Mouse (Mus musculus) hindbrain, embryonic 10.5 days (tissue): ENCODE results near the gene Nlrp9a. TPM values are rescaled to one million over a fixed set of nuclear protein-coding genes. Genes with fewer than 3 reads are reported as not detected.
"Not testable (repeated sequence)": the region's sequence is repeated elsewhere in the genome, so short reads cannot be mapped to it uniquely, and the experiment has no call there.

Experiments used
- DNase-seq: peaks from one replicate; pipeline ENCODE4 v3.0.0-alpha.2; 2017; ENCODE audit warnings: low spot score
- H3K27ac ChIP-seq: fragments of 300-500 bp; sonication (generic); 2 replicates; pipeline ENCODE4 v1.5.1; 2016; ENCODE audit warnings: mild to moderate bottlenecking, moderate library complexity
- H3K27me3 ChIP-seq: fragments of 300-500 bp; sonication (generic); 2 replicates; pipeline ENCODE4 v1.6.1; 2016; ENCODE audit warnings: mild to moderate bottlenecking; ENCODE audit not compliant: poor library complexity, insufficient read depth, severe bottlenecking
- H3K36me3 ChIP-seq: fragments of 300-500 bp; sonication (generic); 2 replicates; pipeline ENCODE4 v1.6.1; 2016; ENCODE audit warnings: mild to moderate bottlenecking, moderate library complexity
- H3K4me1 ChIP-seq: fragments of 300-500 bp; sonication (generic); replicated peaks from 2 replicates; pipeline ENCODE4 v1.6.1; 2016; ENCODE audit warnings: mild to moderate bottlenecking
- H3K4me3 ChIP-seq: fragments of 300-500 bp; sonication (generic); 2 replicates; pipeline ENCODE4 v1.5.1; 2016; ENCODE audit warnings: mild to moderate bottlenecking, moderate library complexity
- H3K9me3 ChIP-seq: fragments of 300-500 bp; sonication (generic); 2 replicates; pipeline ENCODE4 v1.6.1; 2016; ENCODE audit warnings: mild to moderate bottlenecking, moderate library complexity
- WGBS: fragments of 180-500 bp; shearing (Covaris S2); methylation state at CpG from one replicate; pipeline ENCODE4 v1.1.7; 2016; 5-methylcytosine and 5-hydroxymethylcytosine counted together
- polyA plus RNA-seq: library from polyadenylated mRNA; unstranded; fragments of >200 nt; fragmentation: Nextera tagmentation; extraction: Ambion mirVana; gene quantifications from 2 replicates; pipeline ENCODE4 v1.2.1, GENCODE M21; 2016

Gene Nlrp9a
- polyA plus RNA-seq = not detected in 2 replicates

- WGBS = 69% methylated on average over 2 of the region's 2 CpGs
- H3K27ac ChIP-seq, H3K4me1 ChIP-seq, H3K4me3 ChIP-seq, H3K36me3 ChIP-seq, DNase-seq, H3K27me3 ChIP-seq, H3K9me3 ChIP-seq: not testable (repeated sequence)
Measured at GRCm38 (mm10) chr7:26534723-26535122, at the start of gene Nlrp9a. Gene Nlrp9a (plus strand): TSS chr7:26535023.

GRCm38 (mm10) chr7:26489514-26489913 is 45.3 kb upstream of the Nlrp9a start:
- not testable (repeated sequence) for DNase-seq, H3K27me3 ChIP-seq, H3K4me1 ChIP-seq, H3K36me3 ChIP-seq, H3K4me3 ChIP-seq, H3K27ac ChIP-seq
- H3K9me3 ChIP-seq = peaks cover 20% of the 10 kb centered on the region; the same call in 1 of the 2 replicates
- 82% methylated on average over 18 of the region's 18 CpGs for WGBS

- no peaks in the 10 kb centered on the region for H3K27me3 ChIP-seq
- no peaks in the 10 kb centered on the region for H3K36me3 ChIP-seq
- no peak overlapping the region for H3K4me3 ChIP-seq
- H3K9me3 ChIP-seq = 0 out of 2 replicates have a peak, but pooled peaks cover 3% of the 10 kb centered on the region
- H3K4me1 ChIP-seq = no peaks in the 10 kb centered on the region
- H3K27ac ChIP-seq = no peak overlapping the region
- no peak for DNase-seq
Measured at GRCm38 (mm10) chr7:26589077-26589476, 54.3 kb downstream of the Nlrp9a start.

GRCm38 (mm10) chr7:26589774-26590173 is 55.0 kb downstream of the Nlrp9a start:
- no peaks in the 10 kb centered on the region for H3K4me1 ChIP-seq
- H3K27ac ChIP-seq = no peak overlapping the region
- no peaks in the 10 kb centered on the region for H3K27me3 ChIP-seq
- H3K4me3 ChIP-seq = no peak overlapping the region
- H3K36me3 ChIP-seq = no peaks in the 10 kb centered on the region
- 0 out of 2 replicates have a peak, but pooled peaks cover 3% of the 10 kb centered on the region for H3K9me3 ChIP-seq
- no peak for DNase-seq
- 77% methylated on average over 1 of the region's 1 CpGs for WGBS

GRCm38 (mm10) chr7:26618364-26618763 is 83.5 kb downstream of the Nlrp9a start, which contains the start of gene Vmn1r185:
Gene Vmn1r185 (minus strand): TSS chr7:26618464.
- not testable (repeated sequence) for H3K36me3 ChIP-seq, H3K27ac ChIP-seq, H3K4me1 ChIP-seq, H3K9me3 ChIP-seq, DNase-seq, H3K27me3 ChIP-seq, H3K4me3 ChIP-seq
- 73% methylated on average over 1 of the region's 1 CpGs for WGBS

Other genes starting within 250 kb of the Nlrp9a start
- gene Cyp2a4, start 227.9 kb upstream of the Nlrp9a start, polyA plus RNA-seq = not detected in 2 replicates
- not detected in 2 replicates for gene Nlrp9c, start 131.3 kb upstream of the Nlrp9a start, polyA plus RNA-seq
- not detected in 2 replicates for gene Nlrp4a, start 99.9 kb upstream of the Nlrp9a start, polyA plus RNA-seq
- gene Vmn1r185, start 83.4 kb downstream of the Nlrp9a start, polyA plus RNA-seq = not detected in 2 replicates
- not detected in 2 replicates for gene Cyp2b23, start 151.4 kb downstream of the Nlrp9a start, polyA plus RNA-seq
- 0.07 TPM in 1 of 2 replicates, not detected in the other for gene Cyp2b19, start 222.1 kb downstream of the Nlrp9a start, polyA plus RNA-seq